Mouse (Mus musculus) MEL (cell line): ENCODE data around the gene Prcc.

Experiments
- CTCF ChIP-seq, 3 experiments: IDR thresholded peaks in 2 of 3; conservative IDR thresholded peaks in 1 of 3; 2 replicates each; pipeline ENCODE4 v1.5.1; 2011 to 2012; ENCODE audit warnings: low read length in 3 of 3, low read depth in 2 of 3, mild to moderate bottlenecking in 2 of 3, improper control_type of control experiment in 1 of 3, inconsistent platforms in 1 of 3, mixed read lengths in 1 of 3, moderate library complexity in 1 of 3; ENCODE audit not compliant: control insufficient read depth in 1 of 3, insufficient read depth in 1 of 3, poor library complexity in 1 of 3, severe bottlenecking in 1 of 3
- ELF1 ChIP-seq: IDR thresholded peaks from 2 replicates; pipeline ENCODE4 v1.6.1; 2014; ENCODE audit warnings: low read depth, mild to moderate bottlenecking, inconsistent platforms, low read length, improper control_type of control experiment, moderate library complexity
- EP300 ChIP-seq, 2 experiments: IDR thresholded peaks; 2 replicates each; pipeline ENCODE4 v1.6.1; 2011; ENCODE audit warnings: improper control_type of control experiment in 2 of 2, low read length in 2 of 2, low read depth in 1 of 2, mild to moderate bottlenecking in 1 of 2
- HCFC1 ChIP-seq: IDR thresholded peaks from 2 replicates; pipeline ENCODE4 v1.6.1; 2012; ENCODE audit warnings: low read depth, mild to moderate bottlenecking, inconsistent platforms, low read length, improper control_type of control experiment, moderate library complexity
- MAFK ChIP-seq: IDR thresholded peaks from 2 replicates; pipeline ENCODE4 v1.6.1; 2011; ENCODE audit warnings: low read depth, mild to moderate bottlenecking, low read length, improper control_type of control experiment, borderline replicate concordance
- POLR2A ChIP-seq, 2 experiments: IDR thresholded peaks; 2 replicates each; pipeline ENCODE4 v1.6.1; 2011 to 2012; ENCODE audit warnings: low read length in 2 of 2, mild to moderate bottlenecking in 2 of 2, control low read depth in 1 of 2, improper control_type of control experiment in 1 of 2, low read depth in 1 of 2, moderate library complexity in 1 of 2; ENCODE audit not compliant: control insufficient read depth in 1 of 2, insufficient read depth in 1 of 2, poor library complexity in 1 of 2
- ZMIZ1 ChIP-seq: IDR thresholded peaks from 2 replicates; pipeline ENCODE4 v1.6.1; 2012; ENCODE audit warnings: low read depth, mild to moderate bottlenecking, inconsistent platforms, low read length, improper control_type of control experiment, moderate library complexity

DNA sequence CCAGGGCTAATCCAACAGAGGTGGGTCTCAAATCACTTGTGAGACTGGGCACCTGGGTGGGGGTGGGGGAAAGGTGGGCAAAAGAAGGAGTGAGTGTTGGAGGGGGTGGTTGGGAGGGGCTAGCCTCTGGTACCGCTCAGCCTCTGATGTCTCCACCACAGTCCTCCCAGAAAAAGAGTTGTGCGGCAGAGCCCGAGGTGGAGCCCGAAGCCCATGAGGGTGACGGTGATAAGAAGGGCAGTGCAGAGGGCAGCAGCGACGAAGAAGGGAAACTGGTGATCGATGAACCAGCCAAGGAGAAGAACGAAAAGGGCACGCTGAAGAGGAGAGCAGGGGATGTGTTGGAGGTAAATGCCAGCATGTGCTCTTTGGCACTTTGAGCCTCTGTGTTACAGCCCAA lies 28.5 kb upstream of the Prcc start:
- no peak for TF ChIP-seq POLR2A (IDR thresholded peaks at IDR 0.05; ENCODE audit: control insufficient read depth in 1 of 2, insufficient read depth in 1 of 2, low read depth in 1 of 2, low read length in 2 of 2, poor library complexity in 1 of 2)
- TF ChIP-seq HCFC1 = no peak
- no peak for TF ChIP-seq EP300 (IDR thresholded peaks at IDR 0.05; ENCODE audit: low read depth in 1 of 2, low read length in 2 of 2)
- no peak for TF ChIP-seq ZMIZ1
- no peak for TF ChIP-seq CTCF (IDR thresholded peaks at IDR 0.05 in 2 of 3, conservative IDR thresholded peaks at IDR 0.05 in 1 of 3; ENCODE audit: control insufficient read depth in 1 of 3, insufficient read depth in 1 of 3, low read depth in 2 of 3, low read length in 3 of 3, poor library complexity in 1 of 3, severe bottlenecking in 1 of 3)
- no peak for TF ChIP-seq MAFK
- no peak for TF ChIP-seq ELF1
